Mouse (Mus musculus) lung, postnatal 4 days (tissue): ENCODE measurements around the gene Wfdc6a.

ENCODE experiments used
- DNase-seq, 2 experiments: peaks; one replicate each; pipeline ENCODE4 v3.0.0; 2021

Gene Wfdc6a

GRCm38 (mm10) chr2:164549963-164550894, 35.0 kb downstream of the Wfdc6a start:
- no peak for DNase-seq

GRCm38 (mm10) chr2:164549338-164549737, 35.9 kb downstream of the Wfdc6a start:
- peak; percentile 36 to 50 for DNase-seq

- DNase-seq: no peak
Measured at GRCm38 (mm10) chr2:164544454-164545097, 40.7 kb downstream of the Wfdc6a start.

- no peak for DNase-seq
Measured at GRCm38 (mm10) chr2:164543745-164544144, 41.5 kb downstream of the Wfdc6a start.

GRCm38 (mm10) chr2:164542598-164542997, 42.6 kb downstream of the Wfdc6a start:
- no peak for DNase-seq

- DNase-seq: peak in 1 of 2 experiments; percentile 37
Measured at GRCm38 (mm10) chr2:164542132-164542531, 43.1 kb downstream of the Wfdc6a start.

- DNase-seq: peak in 1 of 2 experiments; percentile 47
Measured at GRCm38 (mm10) chr2:164540652-164541427, 44.4 kb downstream of the Wfdc6a start.

- DNase-seq: no peak
Measured at GRCm38 (mm10) chr2:164537003-164537402, 48.2 kb downstream of the Wfdc6a start.

GRCm38 (mm10) chr2:164534315-164534714, 50.9 kb downstream of the Wfdc6a start:
- no peak for DNase-seq

GRCm38 (mm10) chr2:164531169-164531568, 54.1 kb downstream of the Wfdc6a start:
- peak; percentile 62 to 85 for DNase-seq
